In the genomic region with DNA sequence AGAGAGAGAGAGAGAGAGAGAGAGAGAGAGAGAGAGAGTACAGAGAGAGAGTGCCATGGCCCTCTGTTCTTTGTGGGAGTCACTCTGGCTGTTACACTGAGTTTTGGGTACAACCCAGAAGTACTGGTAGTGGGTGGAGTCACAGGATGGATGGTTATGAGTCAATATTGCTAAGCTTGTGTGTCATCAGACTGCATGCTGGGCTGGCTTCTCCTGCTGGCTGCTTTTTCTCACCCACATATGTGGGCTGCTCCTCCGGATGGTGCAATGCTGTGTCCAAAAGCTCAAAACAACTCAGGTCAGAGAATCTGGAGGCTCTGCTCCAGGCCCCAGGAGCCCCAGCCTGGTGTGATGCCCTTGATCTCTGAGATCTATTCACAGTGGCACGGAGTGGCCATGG, we compare ENCODE assay signal across 8 mouse cellular contexts.
DNase-seq lines count a peak whose midpoint lies in the region; ATAC-seq and TF ChIP-seq lines count a peak whose summit lies in the region.

No protein-coding gene starts in this region.

- H3K4me1 ChIP-seq in heart, embryonic 10.5 days, result peaks cover 91% of the 10 kb centered on the region
- peaks cover 93% of the 10 kb centered on the region for H3K4me1 ChIP-seq in liver, embryonic 15.5 days (replicated peaks)
- peaks cover 39% of the 10 kb centered on the region for H3K4me1 ChIP-seq in kidney, adult 2 months (ENCODE audit: control insufficient read depth, insufficient read depth, low read length)
- peaks cover 38% of the 10 kb centered on the region for H3K4me1 ChIP-seq in forebrain, embryonic 12.5 days

- H3K27ac ChIP-seq in heart, embryonic 10.5 days, result peak overlapping the region; percentile 87
- peak overlapping the region; percentile 61 for H3K27ac ChIP-seq in liver, embryonic 15.5 days (replicated peaks)
- H3K27ac ChIP-seq in kidney, adult 2 months (ENCODE audit: insufficient read depth, low read depth, low read length), result no peak overlapping the region
- H3K27ac ChIP-seq in forebrain, embryonic 12.5 days, result no peak overlapping the region

- intact Hi-C loops in heart, postnatal 25 days (cut with DNase I), result loop anchor here (5.0 to 10.0 kb wide), 2 partner anchors 35 to 223 kb away; no protein-coding TSS in a partner anchor

- no peak overlapping the region for H3K9ac ChIP-seq in liver, embryonic 15.5 days
- H3K9ac ChIP-seq in forebrain, embryonic 12.5 days, result no peak overlapping the region

- DNase-seq in heart, embryonic 10.5 days (ENCODE audit: low spot score), result no peak
- no peak for DNase-seq in heart, postnatal 25 days (ENCODE audit: low spot score)
- DNase-seq in MN1 (ENCODE audit: low spot score), result peak; percentile 68
- DNase-seq in cerebellum, postnatal 25 days, result peak; percentile 68 to 76
- no peak for DNase-seq in thymus, postnatal 4 days
- DNase-seq in kidney, adult 2 months, result no peak

- 54% methylated on average over 2 of the region's 2 CpGs for WGBS in heart, embryonic 10.5 days
- 62% methylated on average over 2 of the region's 2 CpGs for WGBS in liver, embryonic 15.5 days (ENCODE audit: insufficient replicate concordance)
- WGBS in kidney, adult 2 months, result 84% methylated on average over 2 of the region's 2 CpGs
- WGBS in forebrain, embryonic 12.5 days, result 84% methylated on average over 2 of the region's 2 CpGs

- no peaks in the 10 kb centered on the region for H3K27me3 ChIP-seq in heart, embryonic 10.5 days (ENCODE audit: insufficient read depth, poor library complexity, severe bottlenecking)
- no peaks in the 10 kb centered on the region for H3K27me3 ChIP-seq in liver, embryonic 15.5 days
- H3K27me3 ChIP-seq in kidney, adult 2 months (replicated peaks; ENCODE audit: control insufficient read depth, insufficient read depth, low read length), result no peaks in the 10 kb centered on the region
- H3K27me3 ChIP-seq in forebrain, embryonic 12.5 days, result no peaks in the 10 kb centered on the region

- no peak overlapping the region for H3K4me2 ChIP-seq in liver, embryonic 15.5 days
- H3K4me2 ChIP-seq in forebrain, embryonic 12.5 days, result no peak overlapping the region

- H3K36me3 ChIP-seq in heart, embryonic 10.5 days, result peaks cover 18% of the 10 kb centered on the region
- H3K36me3 ChIP-seq in liver, embryonic 15.5 days (replicated peaks), result no peaks in the 10 kb centered on the region
- H3K36me3 ChIP-seq in kidney, adult 2 months (ENCODE audit: control insufficient read depth, insufficient read depth, low read length), result no peaks in the 10 kb centered on the region
- H3K36me3 ChIP-seq in forebrain, embryonic 12.5 days (replicated peaks), result peaks cover 27% of the 10 kb centered on the region

- H3K9me3 ChIP-seq in heart, embryonic 10.5 days, result no peaks in the 10 kb centered on the region
- H3K9me3 ChIP-seq in liver, embryonic 15.5 days (replicated peaks), result no peaks in the 10 kb centered on the region
- no peaks in the 10 kb centered on the region for H3K9me3 ChIP-seq in forebrain, embryonic 12.5 days

- no peak for ATAC-seq in liver, embryonic 15.5 days (ENCODE audit: insufficient read depth)
- no peak for ATAC-seq in forebrain, embryonic 12.5 days (ENCODE audit: low FRiP score)

- TF ChIP-seq POLR2A in kidney, adult 2 months (IDR thresholded peaks at IDR 0.05; ENCODE audit: low read depth, low read length), result no peak

- TF ChIP-seq CTCF in kidney, adult 2 months (conservative IDR thresholded peaks at IDR 0.05; ENCODE audit: insufficient read depth, insufficient read length, low read depth, low read length), result no peak

- H3K4me3 ChIP-seq in heart, embryonic 10.5 days, result no peak overlapping the region
- H3K4me3 ChIP-seq in liver, embryonic 15.5 days (replicated peaks), result no peak overlapping the region
- H3K4me3 ChIP-seq in kidney, adult 2 months (ENCODE audit: insufficient read depth, low read depth, low read length), result no peak overlapping the region
- no peak overlapping the region for H3K4me3 ChIP-seq in forebrain, embryonic 12.5 days (replicated peaks)

Comparison
In these comparisons a context has a peak if more than half of its experiments do, and no peak if none do; other contexts are left out.
1. DNase-seq: peak in MN1 (single experiment) and cerebellum, postnatal 25 days (2 of 2); none in heart, embryonic 10.5 days (single experiment), heart, postnatal 25 days (single experiment), thymus, postnatal 4 days (single experiment) and kidney, adult 2 months (single experiment).
2. H3K27ac ChIP-seq: peak in heart, embryonic 10.5 days (single experiment) and liver, embryonic 15.5 days (single experiment); none in kidney, adult 2 months (single experiment) and forebrain, embryonic 12.5 days (single experiment).